Mouse (Mus musculus) bone marrow, adult 2 months (tissue): Measurements from ENCODE around the gene Rhobtb1.

Experiments
- CTCF ChIP-seq: fragments of 200-500 bp; IDR thresholded peaks from 2 replicates; pipeline ENCODE4 v1.5.1; 2011; ENCODE audit warnings: low read length, control low read depth; ENCODE audit not compliant: control insufficient read depth, insufficient read depth
- POLR2A ChIP-seq: fragments of 200-500 bp; IDR thresholded peaks from 2 replicates; pipeline ENCODE4 v1.6.1; 2011; ENCODE audit warnings: low read depth, mild to moderate bottlenecking, control low read depth, low read length, borderline replicate concordance; ENCODE audit not compliant: control insufficient read depth

GRCm38 (mm10) chr10:69262918-69263822 lies 111.9 kb downstream of the Rhobtb1 start:
- no peak for TF ChIP-seq POLR2A
- no peak for TF ChIP-seq CTCF
